Mouse (Mus musculus) megakaryocyte, adult 5-6 weeks (primary cell): ENCODE measurements around the gene Glud1. TPM values are rescaled to one million over a fixed set of nuclear protein-coding genes. Genes with fewer than 3 reads are reported as not detected.
"Not testable (repeated sequence)": the region's sequence is repeated elsewhere in the genome, so short reads cannot be mapped to it uniquely, and the experiment has no call there.

Experiments used
- ATAC-seq: 2 replicates; pipeline ENCODE4 v1.8.0; 2016; ENCODE audit warnings: mild to moderate bottlenecking, inconsistent platforms; ENCODE audit not compliant: poor library complexity, severe bottlenecking
- total RNA-seq, 2 experiments: library from RNA; stranded (forward) in 1 of 2; stranded (reverse) in 1 of 2; fragments of 153-499, 151-499 nt in 1 of 2; fragments of 221-1000, 200-1000 nt in 1 of 2; gene quantifications; 2 replicates each; pipeline versions ENCODE4 v1.2.3 to v1.2.4; 2015 to 2017

Glud1 gene
- total RNA-seq, 2 experiments from 2014 or later, result 308 to 395 TPM

- no peak for ATAC-seq
These were observed 1.2 kb downstream of the Glud1 start for GRCm38 (mm10) chr14:34311691-34312090.

- no peak for ATAC-seq
These were observed 2.0 kb downstream of the Glud1 start for GRCm38 (mm10) chr14:34312339-34313048.

GRCm38 (mm10) chr14:34313612-34314011, 3.1 kb downstream of the Glud1 start:
- ATAC-seq, result no peak

GRCm38 (mm10) chr14:34314383-34314782, 3.9 kb downstream of the Glud1 start:
- not testable (repeated sequence) for ATAC-seq

DNA sequence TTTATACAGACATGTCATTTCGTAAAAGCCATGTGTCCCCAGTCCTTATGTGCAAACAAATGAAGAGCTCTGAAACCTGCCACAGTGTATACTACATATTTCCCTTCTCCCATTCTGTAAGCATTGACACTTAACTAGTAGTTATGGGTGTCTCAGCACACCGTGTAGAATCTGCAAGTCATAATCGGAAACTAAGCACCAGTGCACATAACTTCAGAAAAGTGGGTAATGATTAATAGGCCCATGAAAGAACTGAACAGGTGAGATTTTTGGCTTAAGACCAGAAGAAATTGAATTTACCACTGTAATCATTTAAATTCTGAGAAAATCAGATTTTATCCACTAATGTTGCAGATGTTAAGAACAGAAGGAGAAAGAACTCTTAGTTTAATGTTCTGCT, 4.3 kb downstream of the Glud1 start:
- no peak for ATAC-seq

- ATAC-seq, result no peak
These were observed 5.8 kb downstream of the Glud1 start for GRCm38 (mm10) chr14:34316346-34316745.

DNA sequence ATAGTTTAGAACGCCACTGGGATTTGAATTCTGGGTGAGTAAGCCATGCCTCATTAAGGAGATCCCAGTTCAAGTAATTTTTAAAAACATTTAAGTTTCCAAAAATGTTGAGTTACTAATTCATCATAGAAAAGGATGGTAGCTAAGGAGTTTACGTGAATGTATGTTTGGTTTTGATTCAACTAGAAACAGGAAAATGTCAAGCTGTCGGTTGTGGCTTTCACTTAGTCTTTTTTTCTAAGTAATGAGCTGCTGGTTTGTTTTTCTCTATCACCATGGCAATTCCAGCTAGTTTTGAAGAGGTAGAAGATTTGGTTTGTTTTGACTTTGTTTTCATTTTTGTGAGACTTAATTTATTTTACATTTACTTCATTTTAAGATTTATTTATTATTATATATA, 6.9 kb downstream of the Glud1 start:
- ATAC-seq, result no peak

- no peak for ATAC-seq
These were observed 7.6 kb downstream of the Glud1 start for GRCm38 (mm10) chr14:34318113-34318512.

DNA sequence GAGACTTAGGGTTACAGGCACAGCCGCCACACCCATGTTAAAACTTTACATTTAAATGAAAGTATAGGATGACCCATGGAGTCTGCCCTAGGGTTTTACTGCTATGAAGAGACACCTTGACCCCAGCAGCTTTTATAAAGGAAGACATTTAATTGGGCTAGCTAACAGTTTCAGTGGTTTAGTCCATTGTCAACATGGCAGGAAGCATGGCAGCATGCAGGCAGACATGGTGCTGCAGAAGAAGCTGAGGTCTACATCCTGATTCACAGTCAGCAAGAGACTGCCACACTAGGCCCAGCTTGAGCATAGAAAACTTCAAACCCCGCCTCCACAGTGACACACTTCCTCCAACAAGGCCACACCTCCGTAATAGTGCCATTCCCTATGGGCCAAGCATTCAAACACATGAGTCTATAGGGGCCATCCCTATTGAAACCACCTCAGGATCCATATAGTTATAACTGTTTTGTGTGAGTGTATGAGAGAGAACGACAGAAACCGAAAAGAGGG, 13.1 kb downstream of the Glud1 start:
- ATAC-seq, result no peak

GRCm38 (mm10) chr14:34326606-34327005, 16.1 kb downstream of the Glud1 start:
- no peak for ATAC-seq

- ATAC-seq, result no peak
These were observed 17.1 kb downstream of the Glud1 start for GRCm38 (mm10) chr14:34327618-34328017.

DNA sequence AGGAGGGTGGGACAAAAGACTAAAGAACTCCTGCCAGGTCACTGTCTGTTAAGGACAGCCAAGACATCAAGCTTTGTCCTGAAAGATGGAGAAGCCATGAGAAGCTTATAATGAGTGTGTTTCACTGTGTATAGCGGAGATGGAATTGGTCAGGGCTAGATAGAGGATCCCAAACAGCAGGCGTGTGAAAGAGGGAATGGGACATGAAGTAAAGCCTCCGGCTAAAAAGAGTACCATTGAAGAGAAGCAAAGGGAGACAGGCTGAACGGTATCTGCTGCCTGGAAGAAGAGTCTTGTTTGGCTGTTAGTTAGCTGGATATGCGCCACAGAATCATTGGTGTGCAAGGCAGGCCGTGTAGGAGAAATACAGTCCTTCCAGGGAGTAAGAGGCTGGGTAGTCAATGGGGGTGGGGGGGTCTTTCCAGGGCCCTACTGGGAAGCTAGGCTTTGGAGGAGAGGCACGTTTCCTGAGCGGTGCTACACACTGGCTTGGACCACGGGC, 20.2 kb downstream of the Glud1 start:
- ATAC-seq, result no peak

GRCm38 (mm10) chr14:34331886-34332285, 21.4 kb downstream of the Glud1 start:
- no peak for ATAC-seq

- no peak for ATAC-seq
These were observed 21.9 kb downstream of the Glud1 start for GRCm38 (mm10) chr14:34332476-34332875.

GRCm38 (mm10) chr14:34339446-34339845, 28.9 kb downstream of the Glud1 start:
- no peak for ATAC-seq

DNA sequence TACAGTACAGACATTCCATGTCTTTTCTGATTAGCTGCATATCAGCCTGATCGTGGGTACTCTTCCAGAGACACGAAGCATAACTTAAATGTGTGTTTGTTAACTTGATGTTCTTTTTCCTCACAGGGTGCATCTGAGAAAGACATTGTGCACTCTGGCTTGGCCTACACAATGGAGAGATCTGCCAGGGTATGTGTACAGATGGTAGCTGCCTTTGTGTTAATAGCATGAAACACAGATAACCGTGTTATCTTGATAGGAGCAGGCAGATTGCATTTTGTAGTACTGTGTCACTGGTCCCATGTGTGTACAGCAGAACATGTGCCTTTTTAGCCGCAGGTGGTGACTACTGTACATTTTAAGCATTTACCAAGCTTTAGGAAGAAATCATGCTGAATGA, 31.5 kb downstream of the Glud1 start:
- ATAC-seq, result no peak

- peak; percentile 92 for ATAC-seq
These were observed 32.6 kb downstream of the Glud1 start for GRCm38 (mm10) chr14:34343078-34343477.

- ATAC-seq, result no peak
These were observed 33.8 kb downstream of the Glud1 start for GRCm38 (mm10) chr14:34344361-34344760.

- ATAC-seq, result no peak
These were observed 35.4 kb downstream of the Glud1 start for GRCm38 (mm10) chr14:34345771-34346566.

- ATAC-seq, result no peak
These were observed 36.6 kb downstream of the Glud1 start for GRCm38 (mm10) chr14:34347084-34347483.

- no peak for ATAC-seq
These were observed 37.8 kb downstream of the Glud1 start for GRCm38 (mm10) chr14:34348301-34348700.

- ATAC-seq, result no peak
These were observed 38.5 kb downstream of the Glud1 start for GRCm38 (mm10) chr14:34349007-34349406.
